Mouse (Mus musculus): ENCODE results near the gene Kif16b. TPM values are rescaled to one million over a fixed set of nuclear protein-coding genes. Genes with fewer than 3 reads are reported as not detected.
"Not testable (repeated sequence)": the region's sequence is repeated elsewhere in the genome, so short reads cannot be mapped to it uniquely, and the experiment has no call there.

The Kif16b gene
- polyA plus RNA-seq, 1 experiment from 2014 or later, result 14.7 TPM

- peaks cover 10% of the 10 kb centered on the region; the same call in 1 of the 2 replicates for H3K4me1 ChIP-seq (replicated peaks)
- no peaks in the 10 kb centered on the region for H3K36me3 ChIP-seq
- no peak overlapping the region for H3K4me3 ChIP-seq (replicated peaks)
- H3K9me3 ChIP-seq, result no peaks in the 10 kb centered on the region
- no peak overlapping the region for H3K4me2 ChIP-seq
- no peak overlapping the region for H3K27ac ChIP-seq
- H3K9ac ChIP-seq (replicated peaks), result no peak overlapping the region
- 84% methylated on average over 11 of the region's 11 CpGs for WGBS
- H3K27me3 ChIP-seq, result no peaks in the 10 kb centered on the region
- no peak for ATAC-seq (ENCODE audit: insufficient number of reproducible peaks, insufficient read depth, low FRiP score, low TSS enrichment, low read depth)
Observed at GRCm38 (mm10) chr2:142584851-142585737, 316.2 kb downstream of the Kif16b start.

- Histone ChIP-seq H3K4me2 (no peak overlapping the region), H3K4me1 (replicated peaks) (no peaks in the 10 kb centered on the region), H3K27me3 (no peaks in the 10 kb centered on the region), H3K36me3 (no peaks in the 10 kb centered on the region), H3K9ac (replicated peaks) (no peak overlapping the region), H3K4me3 (replicated peaks) (no peak overlapping the region), H3K27ac (no peak overlapping the region), H3K9me3 (no peaks in the 10 kb centered on the region)
- ATAC-seq (ENCODE audit: insufficient number of reproducible peaks, insufficient read depth, low FRiP score, low TSS enrichment, low read depth), result no peak
Observed at GRCm38 (mm10) chr2:142580449-142580848, 320.9 kb downstream of the Kif16b start.

GRCm38 (mm10) chr2:142577414-142577813, 323.9 kb downstream of the Kif16b start:
- not testable (repeated sequence) for H3K4me2 ChIP-seq; H3K36me3 ChIP-seq; H3K9me3 ChIP-seq; H3K9ac ChIP-seq (replicated peaks); H3K27me3 ChIP-seq; ATAC-seq (ENCODE audit: insufficient number of reproducible peaks, insufficient read depth, low FRiP score, low TSS enrichment, low read depth); H3K4me1 ChIP-seq (replicated peaks); H3K4me3 ChIP-seq (replicated peaks); H3K27ac ChIP-seq
- 68% methylated on average over 9 of the region's 9 CpGs for WGBS

- no peaks in the 10 kb centered on the region for H3K36me3 ChIP-seq
- H3K4me1 ChIP-seq (replicated peaks), result no peaks in the 10 kb centered on the region
- ATAC-seq (ENCODE audit: insufficient number of reproducible peaks, insufficient read depth, low FRiP score, low TSS enrichment, low read depth), result no peak
- WGBS, result 77% methylated on average over 8 of the region's 8 CpGs
- H3K9ac ChIP-seq (replicated peaks), result no peak overlapping the region
- H3K4me3 ChIP-seq (replicated peaks), result no peak overlapping the region
- H3K4me2 ChIP-seq, result no peak overlapping the region
- no peaks in the 10 kb centered on the region for H3K9me3 ChIP-seq
- H3K27me3 ChIP-seq, result no peaks in the 10 kb centered on the region
- H3K27ac ChIP-seq, result no peak overlapping the region
Observed at GRCm38 (mm10) chr2:142569771-142570170, 331.6 kb downstream of the Kif16b start.

Other genes starting within 250 kb of the Kif16b start
- 106 and 110 TPM in 2 replicates for gene Snrpb2, start 161.5 kb upstream of the Kif16b start, polyA plus RNA-seq (2016; fragmentation: Nextera tagmentation; extraction: Ambion mirVana)
- 9.5 and 10.4 TPM in 2 replicates for gene Otor, start 176.9 kb upstream of the Kif16b start, polyA plus RNA-seq (2016; fragmentation: Nextera tagmentation; extraction: Ambion mirVana)

Data from limb, embryonic 12.5 days (tissue).